Mouse (Mus musculus): ENCODE data around the gene Ada. TPM values are rescaled to one million over a fixed set of nuclear protein-coding genes. Genes with fewer than 3 reads are reported as not detected.

Gene Ada
- polyA plus RNA-seq (2017; shearing (Covaris generic)) = 14.0 TPM

DNA sequence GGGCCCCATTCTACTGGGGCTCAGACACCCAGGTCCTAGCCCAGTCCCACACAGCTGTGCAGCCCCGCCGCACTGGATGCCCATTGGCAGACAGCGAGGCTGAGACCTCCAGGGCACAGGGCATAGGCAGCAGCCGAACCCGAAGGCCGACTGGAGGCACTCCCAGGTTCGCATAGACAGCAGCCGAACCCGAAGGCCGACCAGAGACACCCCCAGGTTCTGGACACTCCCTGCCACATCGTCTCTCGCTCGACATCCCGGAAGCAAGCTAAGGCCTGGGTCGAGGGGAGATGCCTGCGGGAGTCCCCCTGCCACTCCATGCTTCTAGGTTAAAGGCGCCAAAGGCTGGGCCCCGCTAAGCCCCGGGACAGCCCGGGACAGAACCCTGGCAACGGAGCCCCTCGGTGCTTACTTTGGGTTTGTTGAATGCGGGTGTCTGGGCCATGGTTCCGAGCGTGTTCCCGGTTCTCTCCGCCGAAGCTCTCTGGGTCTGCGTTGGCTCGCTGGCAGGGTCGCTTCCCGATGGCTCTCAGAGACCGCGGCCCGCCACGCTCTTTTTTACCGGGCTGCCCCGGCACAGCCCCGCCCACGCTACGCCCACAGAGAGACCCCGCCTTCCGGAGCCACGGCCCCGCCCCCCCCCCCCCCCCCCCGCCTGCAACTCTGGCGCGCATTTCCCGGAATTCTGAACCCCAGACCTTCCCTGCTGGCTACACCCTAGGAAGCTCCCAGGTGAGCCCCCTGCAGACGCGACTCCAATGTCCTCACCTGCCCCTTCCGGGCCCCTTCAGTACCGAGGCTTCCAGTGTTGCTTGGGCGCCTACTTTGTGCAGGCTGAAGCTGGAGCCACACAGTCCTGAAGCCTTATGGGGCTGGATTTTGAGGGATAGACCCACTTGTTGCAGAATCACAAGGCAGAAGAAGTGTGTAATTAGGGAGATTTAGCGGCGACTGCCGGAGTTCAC lies at the start of gene Ada:
TSS of gene Ada (minus strand) at position 593 of the 965 bp plus-strand sequence.

Other genes with a start within 250 kb of the Ada start
- gene Hnf4a, start 243.4 kb downstream of the Ada start, polyA plus RNA-seq (2017; shearing (Covaris generic)) = not detected
- gene Ttpal, start 147.9 kb downstream of the Ada start, polyA plus RNA-seq (2017; shearing (Covaris generic)) = 82.8 TPM
- 944 TPM for gene Serinc3, start 105.1 kb downstream of the Ada start, polyA plus RNA-seq (2017; shearing (Covaris generic))
- 7.7 TPM for gene Pkig, start 91.9 kb downstream of the Ada start, polyA plus RNA-seq (2017; shearing (Covaris generic))
- gene Ccn5, start 70.6 kb upstream of the Ada start, polyA plus RNA-seq (2017; shearing (Covaris generic)) = not detected
- not detected for gene Kcnk15, start 103.4 kb upstream of the Ada start, polyA plus RNA-seq (2017; shearing (Covaris generic))
- gene Rims4, start 168.4 kb upstream of the Ada start, polyA plus RNA-seq (2017; shearing (Covaris generic)) = not detected
- 92.4 TPM for gene Ywhab, start 244.7 kb upstream of the Ada start, polyA plus RNA-seq (2017; shearing (Covaris generic))